Mouse (Mus musculus) thymus, adult 2 months (tissue): ENCODE measurements at regions not wholly inside any gene's neighbourhood (a gene's known extent, or its start where the extent isn't known, plus 50 kb on each side); places are given as distances from the start of the nearest gene placed in this dataset.

Source experiments
- CTCF ChIP-seq: fragments of 200-500 bp; IDR thresholded peaks from 2 replicates; pipeline ENCODE4 v1.5.1; 2012; ENCODE audit warnings: mild to moderate bottlenecking, control low read depth, low read length, moderate library complexity, borderline replicate concordance; ENCODE audit not compliant: control insufficient read depth, poor library complexity, insufficient read depth; ENCODE audit errors: extremely low read depth
- POLR2A ChIP-seq: fragments of 200-500 bp; IDR thresholded peaks from 2 replicates; pipeline ENCODE4 v1.6.1; 2012; ENCODE audit warnings: mild to moderate bottlenecking, low read length, control low read depth, moderate library complexity; ENCODE audit not compliant: control insufficient read depth, poor library complexity, insufficient read depth; ENCODE audit errors: extremely low read depth

DNA sequence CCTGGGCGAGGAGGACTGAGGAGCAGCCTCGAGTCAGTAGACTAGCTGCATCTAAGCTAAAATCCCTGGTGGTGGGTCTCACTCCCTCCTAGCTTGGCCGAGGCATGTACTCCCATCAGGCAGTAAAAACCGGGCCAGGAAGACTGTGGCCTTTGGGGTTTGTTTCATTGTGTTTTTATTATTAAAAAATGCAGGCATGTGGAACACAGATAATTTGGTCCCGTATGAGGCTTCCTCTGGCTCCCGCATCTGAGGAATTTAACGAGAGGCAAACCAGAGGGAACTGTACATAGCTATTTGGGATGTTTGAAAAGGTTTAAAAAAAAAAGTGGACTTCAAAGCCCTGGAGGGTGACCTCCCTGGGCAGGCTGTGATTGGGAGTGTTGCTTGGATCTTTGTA is 69.1 kb upstream of the Tbx5 start:
- TF ChIP-seq POLR2A, result no peak
- no peak for TF ChIP-seq CTCF
